Mouse (Mus musculus): ENCODE results near the gene Chst15.

The Chst15 gene

GRCm38 (mm10) chr7:132263186-132263585, 53.8 kb downstream of the Chst15 start:
- DNase-seq (ENCODE audit: low read depth, low spot score), result no peak

- DNase-seq (ENCODE audit: low read depth, low spot score), result no peak
Observed at GRCm38 (mm10) chr7:132262696-132263095, 54.3 kb downstream of the Chst15 start.

GRCm38 (mm10) chr7:132261885-132262284, 55.1 kb downstream of the Chst15 start:
- no peak for DNase-seq (ENCODE audit: low read depth, low spot score)

- no peak for DNase-seq (ENCODE audit: low read depth, low spot score)
Observed at GRCm38 (mm10) chr7:132260632-132261031, 56.4 kb downstream of the Chst15 start.

- DNase-seq (ENCODE audit: low read depth, low spot score), result peak; percentile 86
Observed at GRCm38 (mm10) chr7:132258817-132259216, 58.2 kb downstream of the Chst15 start.

GRCm38 (mm10) chr7:132258216-132258615, 58.8 kb downstream of the Chst15 start:
- no peak for DNase-seq (ENCODE audit: low read depth, low spot score)

- peak; percentile 98 for DNase-seq (ENCODE audit: low read depth, low spot score)
Observed at GRCm38 (mm10) chr7:132253513-132253912, 63.5 kb downstream of the Chst15 start.

- DNase-seq (ENCODE audit: low read depth, low spot score), result peak; percentile 81
Observed at GRCm38 (mm10) chr7:132253078-132253477, 64.0 kb downstream of the Chst15 start.

- DNase-seq (ENCODE audit: low read depth, low spot score), result peak; percentile 41
Observed at GRCm38 (mm10) chr7:132249563-132250119, 67.4 kb downstream of the Chst15 start.

- peak; percentile 66 for DNase-seq (ENCODE audit: low read depth, low spot score)
Observed at GRCm38 (mm10) chr7:132247567-132247966, 69.5 kb downstream of the Chst15 start.

- DNase-seq (ENCODE audit: low read depth, low spot score), result no peak
Observed at GRCm38 (mm10) chr7:132247091-132247490, 69.9 kb downstream of the Chst15 start.

- DNase-seq (ENCODE audit: low read depth, low spot score), result no peak
Observed at GRCm38 (mm10) chr7:132245730-132246129, 71.3 kb downstream of the Chst15 start.

- no peak for DNase-seq (ENCODE audit: low read depth, low spot score)
Observed at GRCm38 (mm10) chr7:132244637-132245036, 72.4 kb downstream of the Chst15 start.

- DNase-seq (ENCODE audit: low read depth, low spot score), result peak; percentile 40
Observed at GRCm38 (mm10) chr7:132243225-132243624, 73.8 kb downstream of the Chst15 start.

- no peak for DNase-seq (ENCODE audit: low read depth, low spot score)
Observed at GRCm38 (mm10) chr7:132242617-132243141, 74.3 kb downstream of the Chst15 start.

- DNase-seq (ENCODE audit: low read depth, low spot score), result no peak
Observed at GRCm38 (mm10) chr7:132238921-132239320, 78.1 kb downstream of the Chst15 start.

GRCm38 (mm10) chr7:132237191-132237590, 79.8 kb downstream of the Chst15 start:
- DNase-seq (ENCODE audit: low read depth, low spot score), result no peak

GRCm38 (mm10) chr7:132236789-132237188, 80.2 kb downstream of the Chst15 start:
- no peak for DNase-seq (ENCODE audit: low read depth, low spot score)

GRCm38 (mm10) chr7:132234250-132234649, 82.8 kb downstream of the Chst15 start:
- DNase-seq (ENCODE audit: low read depth, low spot score), result no peak

GRCm38 (mm10) chr7:132233732-132234131, 83.3 kb downstream of the Chst15 start:
- DNase-seq (ENCODE audit: low read depth, low spot score), result peak; percentile 45

- DNase-seq (ENCODE audit: low read depth, low spot score), result no peak
Observed at GRCm38 (mm10) chr7:132232937-132233336, 84.1 kb downstream of the Chst15 start.

GRCm38 (mm10) chr7:132231476-132231875, 85.6 kb downstream of the Chst15 start:
- no peak for DNase-seq (ENCODE audit: low read depth, low spot score)

GRCm38 (mm10) chr7:132230961-132231360, 86.1 kb downstream of the Chst15 start:
- DNase-seq (ENCODE audit: low read depth, low spot score), result peak; percentile 94

All from brain, adult 2 months (tissue).